Comparison of ENCODE assay signal across 10 mouse cellular contexts in the genomic region with DNA sequence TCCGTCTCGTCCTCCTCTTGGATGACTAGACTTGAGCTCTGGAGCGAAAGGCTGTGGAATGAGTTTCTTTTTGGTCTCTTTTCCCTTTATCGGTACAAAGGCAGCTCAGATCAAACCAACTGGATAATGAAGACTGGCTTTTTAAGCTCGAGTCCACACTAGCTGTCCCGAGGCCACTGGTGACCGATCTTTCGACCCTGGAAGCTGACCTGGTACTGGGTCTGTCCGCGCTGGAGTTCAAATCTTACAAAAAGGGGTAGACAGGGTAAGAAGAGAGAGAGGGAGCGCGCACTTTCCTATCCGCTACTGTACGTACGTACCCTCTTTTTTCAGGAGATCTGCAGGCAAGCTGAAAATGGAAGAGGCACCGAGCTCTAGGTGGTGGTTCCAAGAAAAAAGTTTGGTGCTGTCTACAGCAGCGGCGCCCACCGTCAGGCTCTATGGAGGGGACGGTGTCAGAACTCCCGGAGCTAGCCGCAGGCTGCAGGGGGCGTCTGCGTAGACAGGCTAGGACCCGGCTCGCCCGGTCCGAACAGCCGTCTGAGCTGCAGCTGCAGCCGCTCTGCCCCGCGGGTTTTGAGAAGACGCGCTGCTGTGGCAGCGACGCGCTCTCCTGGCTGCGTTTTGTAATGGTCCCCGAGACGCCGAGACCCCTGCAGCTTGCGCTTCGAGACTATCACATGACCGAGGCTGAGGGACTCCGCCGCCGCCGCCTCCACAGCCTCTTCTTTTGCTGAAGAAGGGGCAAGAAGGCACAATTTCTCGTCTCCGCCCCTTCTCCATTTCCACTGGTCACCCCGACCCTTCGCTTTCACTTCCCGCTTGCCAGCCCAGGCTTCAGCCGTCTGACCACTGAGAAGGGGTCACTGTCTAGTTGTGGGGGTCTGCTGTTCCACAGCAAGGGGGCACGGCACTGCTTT. TPM values are rescaled to one million over a fixed set of nuclear protein-coding genes. Genes with fewer than 3 reads are reported as not detected.
DNase-seq lines count a peak whose midpoint lies in the region; ATAC-seq and TF ChIP-seq lines count a peak whose summit lies in the region.
"Had no signal": no experiment of that assay in that cellular context is flagged by ENCODE, and none has a peak within 500 bp of the region (broad histone marks: within the 10 kb centered on the region; RNA-seq: fewer than 3 reads in every experiment).

No protein-coding gene starts in this region.

- no peak for ATAC-seq in embryonic facial prominence, embryonic 12.5 days (ENCODE audit: insufficient number of reproducible peaks, insufficient read depth, low FRiP score, low TSS enrichment)
- no peak for ATAC-seq in hindbrain, postnatal 0 days
- ATAC-seq in midbrain, embryonic 14.5 days (ENCODE audit: low FRiP score, low TSS enrichment) = peak; percentile 15; the same call in 1 of the 2 replicates

- under 1% methylated on average over 55 of the region's 55 CpGs for WGBS in embryonic facial prominence, embryonic 12.5 days
- 2% methylated on average over 54 of the region's 55 CpGs for WGBS in hindbrain, postnatal 0 days
- under 1% methylated on average over 55 of the region's 55 CpGs for WGBS in midbrain, embryonic 14.5 days

- H3K36me3 ChIP-seq in embryonic facial prominence, embryonic 12.5 days = no peaks in the 10 kb centered on the region
- no peaks in the 10 kb centered on the region for H3K36me3 ChIP-seq in hindbrain, postnatal 0 days (ENCODE audit: insufficient read depth, low read length)
- no peaks in the 10 kb centered on the region for H3K36me3 ChIP-seq in midbrain, embryonic 14.5 days (ENCODE audit: control insufficient read depth, insufficient read depth, low read length)

- no peak overlapping the region for H3K27ac ChIP-seq in embryonic facial prominence, embryonic 12.5 days
- no peak overlapping the region for H3K27ac ChIP-seq in hindbrain, postnatal 0 days
- no peak overlapping the region for H3K27ac ChIP-seq in midbrain, embryonic 14.5 days (replicated peaks; ENCODE audit: low read depth, low read length)

- peaks cover 35% of the 10 kb centered on the region for H3K4me1 ChIP-seq in embryonic facial prominence, embryonic 12.5 days
- H3K4me1 ChIP-seq in hindbrain, postnatal 0 days (ENCODE audit: insufficient read depth, low read length) = peaks cover 6% of the 10 kb centered on the region; the same call in 1 of the 2 replicates
- peaks cover 29% of the 10 kb centered on the region for H3K4me1 ChIP-seq in midbrain, embryonic 14.5 days (ENCODE audit: control insufficient read depth, insufficient read depth, low read length)

- no peak overlapping the region for H3K9ac ChIP-seq in embryonic facial prominence, embryonic 12.5 days
- no peak overlapping the region for H3K9ac ChIP-seq in hindbrain, postnatal 0 days (replicated peaks; ENCODE audit: low read length)
- no peak overlapping the region; the same call in 1 of the 2 replicates for H3K9ac ChIP-seq in midbrain, embryonic 14.5 days (replicated peaks; ENCODE audit: low read length)

- H3K4me2 ChIP-seq in embryonic facial prominence, embryonic 12.5 days (replicated peaks) = peak overlapping the region; percentile 46
- H3K4me2 ChIP-seq in hindbrain, postnatal 0 days (ENCODE audit: low read depth, low read length) = peak overlapping the region; percentile 63
- peak overlapping the region; percentile 90 for H3K4me2 ChIP-seq in midbrain, embryonic 14.5 days (ENCODE audit: low read length)

- peak; percentile 1 for DNase-seq in kidney, adult 9 months
- DNase-seq in kidney, adult 8-10 months = no peak
- DNase-seq in hindbrain, postnatal 0 days (ENCODE audit: low spot score) = no peak
- peak; percentile 70 for DNase-seq in midbrain, embryonic 14.5 days
- DNase-seq in MN1 (ENCODE audit: low spot score) = no peak
- DNase-seq in thymus, postnatal 14 days = no peak
- no peak for DNase-seq in adrenal gland, adult 2 months

- no peaks in the 10 kb centered on the region for H3K9me3 ChIP-seq in embryonic facial prominence, embryonic 12.5 days
- H3K9me3 ChIP-seq in hindbrain, postnatal 0 days (ENCODE audit: low read length) = no peaks in the 10 kb centered on the region
- no peaks in the 10 kb centered on the region for H3K9me3 ChIP-seq in midbrain, embryonic 14.5 days (ENCODE audit: control insufficient read depth, low read length)

- peak overlapping the region; percentile 29 for H3K4me3 ChIP-seq in embryonic facial prominence, embryonic 12.5 days
- H3K4me3 ChIP-seq in hindbrain, postnatal 0 days (ENCODE audit: low read length) = peak overlapping the region; percentile 39
- peak overlapping the region; percentile 47 for H3K4me3 ChIP-seq in midbrain, embryonic 14.5 days (replicated peaks; ENCODE audit: low read depth, low read length)

- TF ChIP-seq CTCF in hindbrain, postnatal 0 days (IDR thresholded peaks at IDR 0.05; ENCODE audit: low read depth) = no peak

- H3K27me3 ChIP-seq in embryonic facial prominence, embryonic 12.5 days = peaks cover 95% of the 10 kb centered on the region
- H3K27me3 ChIP-seq in hindbrain, postnatal 0 days (ENCODE audit: insufficient read depth, low read length) = peaks cover 87% of the 10 kb centered on the region
- H3K27me3 ChIP-seq in midbrain, embryonic 14.5 days (ENCODE audit: control insufficient read depth, insufficient read depth, low read length) = peaks cover 95% of the 10 kb centered on the region
- H3K27me3 ChIP-seq: CH12.LX had no signal

RNA-seq across cellular contexts. Expression of a gene that starts 0.6 kb away (rescaled TPM):
- polyA plus RNA-seq in embryonic facial prominence, embryonic 12.5 days (2016; fragmentation: Nextera tagmentation; extraction: Ambion mirVana) = 0.22 and 0.29 TPM in 2 replicates
- total RNA-seq in hindbrain, postnatal 0 days (2014; rRNA removed) = 0.79 and 0.99 TPM in 2 replicates
- 0.66 and 0.81 TPM in 2 replicates for polyA plus RNA-seq in hindbrain, postnatal 0 days (2015; fragmentation: Nextera tagmentation; extraction: Ambion mirVana)
- polyA plus RNA-seq in midbrain, embryonic 14.5 days (2014; fragmentation: Nextera tagmentation; extraction: Ambion mirVana) = not detected in 2 replicates
- total RNA-seq in adrenal gland, adult 2 months (2021) = not detected
- polyA plus RNA-seq in adrenal gland, adult 2 months (2012; rRNA removed) = not detected in 2 replicates
- total RNA-seq: CH12.LX had no signal
- polyA plus RNA-seq: gonadal fat pad, adult 2 months had no signal

Comparison
In these comparisons a context has a peak if more than half of its experiments do, and no peak if none do; other contexts are left out.
1. DNase-seq: peak in kidney, adult 9 months (single experiment) and midbrain, embryonic 14.5 days (single experiment); none in kidney, adult 8-10 months (0 of 2), hindbrain, postnatal 0 days (single experiment), MN1 (single experiment), thymus, postnatal 14 days (single experiment) and adrenal gland, adult 2 months (single experiment).
2. Peak in every context shown above with its lines, with median percentiles within 50 percentile points of each other: H3K4me2 ChIP-seq and H3K4me3 ChIP-seq.